Mouse (Mus musculus): Measurements from ENCODE around the gene Adora2a. TPM values are rescaled to one million over a fixed set of nuclear protein-coding genes. Genes with fewer than 3 reads are reported as not detected.

The Adora2a gene
- 4.0 and 4.8 TPM in 2 replicates for polyA plus RNA-seq (2012; rRNA removed)

DNA sequence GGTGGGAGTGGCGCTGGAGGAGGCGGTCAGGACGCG is at the start of gene Adora2a:
Gene Adora2a (plus strand): TSS at position 6 of the 36 bp plus-strand sequence.

Other genes with a start within 250 kb of the Adora2a start
- gene Specc1l, start 104.8 kb upstream of the Adora2a start, polyA plus RNA-seq (2012; rRNA removed) = 33.9 and 42.5 TPM in 2 replicates
- 1.6 and 3.1 TPM in 2 replicates for gene Upb1, start 84.2 kb downstream of the Adora2a start, polyA plus RNA-seq (2012; rRNA removed)
- gene Snrpd3, start 200.7 kb downstream of the Adora2a start, polyA plus RNA-seq (2012; rRNA removed) = 7.7 and 10.8 TPM in 2 replicates
- gene Gucd1, start 201.1 kb downstream of the Adora2a start, polyA plus RNA-seq (2012; rRNA removed) = 159 and 161 TPM in 2 replicates
- gene Lrrc75b, start 243.5 kb downstream of the Adora2a start, polyA plus RNA-seq (2012; rRNA removed) = 1.2 and 1.4 TPM in 2 replicates
- 9.3 and 16.5 TPM in 2 replicates for gene Ggt1, start 244.7 kb downstream of the Adora2a start, polyA plus RNA-seq (2012; rRNA removed)

Measured in colon, adult 2 months (tissue).